Mouse (Mus musculus): ENCODE data around the gene Slc2a2. TPM values are rescaled to one million over a fixed set of nuclear protein-coding genes. Genes with fewer than 3 reads are reported as not detected.
"Not testable (repeated sequence)": the region's sequence is repeated elsewhere in the genome, so short reads cannot be mapped to it uniquely, and the experiment has no call there.

The Slc2a2 gene
- total RNA-seq, 2 experiments from 2014 or later = not detected

DNA sequence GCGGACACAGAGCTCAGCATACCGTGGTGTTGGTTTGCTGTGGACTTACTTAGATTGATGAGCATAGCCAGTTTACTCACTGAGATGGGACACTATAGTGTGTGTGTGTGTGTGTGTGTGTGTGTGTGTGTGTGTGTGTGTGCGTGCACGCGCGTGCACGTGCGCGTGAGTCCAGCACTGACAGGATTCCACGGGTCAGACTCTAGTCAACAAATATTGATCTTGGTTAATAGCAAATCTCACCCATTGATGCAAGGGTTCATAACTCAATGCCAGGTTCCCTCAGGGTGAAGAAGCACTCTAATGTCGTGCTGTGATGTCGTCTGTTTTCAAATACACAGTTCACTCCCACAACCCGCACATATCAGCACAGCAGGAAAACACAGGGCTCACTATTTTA, 27.5 kb downstream of the Slc2a2 start:
- no peak for DNase-seq
- intact Hi-C loops (cut with DNase I) = no loop called here

DNA sequence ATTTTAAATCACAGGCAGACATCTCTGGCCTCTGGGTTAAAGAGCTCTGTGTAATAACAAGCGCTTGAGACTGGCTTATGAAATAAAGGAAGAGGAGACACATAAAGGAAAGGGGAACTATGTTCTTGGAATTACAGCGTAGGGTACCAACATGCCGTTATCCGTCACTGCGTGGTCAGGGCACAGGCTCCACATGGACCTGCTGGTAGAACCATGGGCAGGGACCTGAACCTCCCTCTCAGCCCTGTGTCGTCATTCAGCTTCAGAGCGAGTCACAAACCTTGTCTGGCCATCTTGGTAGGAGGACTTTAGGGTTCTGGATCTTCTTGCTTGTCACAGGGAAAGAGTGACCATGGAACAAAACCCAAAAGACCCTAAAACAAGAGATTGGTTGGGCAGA, 28.7 kb downstream of the Slc2a2 start:
- intact Hi-C loops (cut with DNase I) = no loop called here
- no peak for DNase-seq

DNA sequence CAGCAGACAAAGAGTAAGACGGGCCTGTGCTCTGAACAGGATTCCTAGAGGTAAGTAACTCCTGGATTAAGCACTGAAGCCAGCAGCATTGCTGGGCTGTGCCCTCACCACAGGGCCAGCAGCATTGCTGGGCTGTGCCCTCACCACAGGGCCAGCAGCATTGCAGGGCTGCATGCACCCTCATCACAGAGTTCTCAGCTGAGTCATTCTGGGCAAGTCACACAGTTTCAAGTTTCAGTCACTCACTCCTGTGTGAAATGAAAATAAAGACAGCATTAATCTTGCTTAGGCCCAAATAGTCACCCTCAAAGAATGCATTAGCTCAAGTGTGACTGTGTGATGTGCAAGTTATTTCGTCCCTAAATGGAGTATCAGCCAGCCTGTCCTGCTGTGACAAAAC, 37.0 kb downstream of the Slc2a2 start:
- DNase-seq = no peak
- intact Hi-C loops (cut with DNase I) = no loop called here

DNA sequence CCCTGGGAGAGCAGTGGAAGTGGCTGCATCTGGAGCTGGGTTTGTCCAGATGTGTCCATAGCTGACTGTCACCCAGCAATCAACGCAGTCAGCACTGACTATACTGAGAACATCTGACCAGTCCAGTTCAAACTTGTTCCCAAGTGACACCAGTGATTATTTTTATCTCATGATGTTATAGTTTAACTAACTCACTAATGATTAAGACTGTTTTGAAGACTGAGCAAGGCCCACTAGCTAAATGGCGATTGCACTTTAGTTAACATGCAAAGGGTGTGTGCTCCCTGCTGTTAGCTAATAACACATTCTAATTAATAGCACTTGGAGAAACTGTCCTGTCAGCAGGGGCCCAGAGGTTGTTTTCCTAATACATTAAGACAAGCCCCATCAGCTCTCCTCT, 39.3 kb downstream of the Slc2a2 start:
- DNase-seq = no peak
- intact Hi-C loops (cut with DNase I) = no loop called here

DNA sequence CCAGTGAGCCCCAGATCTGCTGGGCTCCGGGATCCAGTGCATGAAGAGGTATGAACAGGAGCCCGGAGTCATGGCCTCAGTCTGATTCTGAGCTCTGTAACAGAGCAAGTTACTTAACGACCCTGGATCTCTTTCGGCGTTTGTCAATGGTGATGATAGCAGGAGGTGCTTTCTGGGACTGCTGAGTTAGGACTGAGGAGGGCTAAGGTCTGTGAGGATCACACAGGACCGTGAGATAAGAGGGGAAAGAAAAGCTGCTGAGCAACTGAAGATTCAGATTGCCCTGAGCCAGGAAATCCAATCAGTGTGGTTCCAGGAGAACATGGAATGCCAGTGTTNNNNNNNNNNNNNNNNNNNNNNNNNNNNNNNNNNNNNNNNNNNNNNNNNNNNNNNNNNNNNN, 42.6 kb downstream of the Slc2a2 start:
- intact Hi-C loops (cut with DNase I) = loop anchor here (5.0 to 10.0 kb wide), 3 partner anchors 33 to 576 kb away; no protein-coding TSS in a partner anchor
- no peak for DNase-seq

DNA sequence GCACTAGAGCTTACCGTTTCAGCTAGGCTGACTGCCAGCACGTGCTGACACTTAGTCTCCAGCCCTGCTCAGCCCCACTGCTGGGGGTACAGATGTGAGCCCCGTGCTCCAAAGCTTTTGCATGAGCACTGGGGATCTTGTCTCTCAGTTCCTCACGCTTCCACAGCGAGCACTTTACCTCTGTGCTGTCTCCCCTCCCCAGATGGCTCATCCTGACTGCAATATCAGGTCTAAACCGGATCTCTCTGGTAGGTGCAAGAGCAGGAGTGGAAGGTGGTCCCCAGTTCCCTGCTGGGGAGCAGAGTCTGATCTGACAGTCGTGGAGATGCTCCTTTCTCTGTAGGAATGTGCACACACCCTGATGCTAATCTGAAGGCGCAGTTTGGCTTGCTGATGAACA, 45.5 kb downstream of the Slc2a2 start:
- no peak for DNase-seq
- intact Hi-C loops (cut with DNase I) = loop anchor here (5.0 to 10.0 kb wide), 3 partner anchors 36 to 578 kb away; no protein-coding TSS in a partner anchor

DNA sequence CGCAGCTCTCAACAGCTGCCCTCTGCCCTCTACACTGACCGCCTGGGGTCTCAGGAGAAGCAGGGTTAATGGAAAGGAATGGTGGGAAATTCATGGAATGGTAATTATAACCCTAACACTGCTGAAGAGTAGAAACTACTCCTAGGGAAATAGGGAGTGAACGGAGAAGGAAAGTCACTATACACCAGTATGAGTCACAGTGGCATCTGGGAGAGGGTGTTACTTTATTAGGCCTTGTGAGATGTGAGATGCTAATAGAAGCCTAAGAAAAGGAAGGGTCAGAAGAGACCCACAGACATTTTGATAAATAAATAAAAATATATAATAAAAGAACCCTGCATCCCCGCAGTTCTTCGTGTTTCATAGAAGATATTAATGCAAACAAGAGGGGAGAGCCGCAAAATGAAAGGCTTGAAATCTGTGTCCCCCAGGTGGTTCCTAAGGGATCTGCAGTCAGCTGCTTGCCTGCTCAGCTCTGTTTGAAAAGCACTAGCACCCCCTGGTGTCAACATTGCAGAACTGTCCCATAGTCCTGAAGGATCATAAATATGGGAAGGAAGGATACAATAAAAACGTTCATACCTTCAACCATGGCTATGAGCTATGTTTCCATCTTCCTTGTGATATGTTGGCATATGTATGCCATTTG, 48.3 kb downstream of the Slc2a2 start:
- DNase-seq = peak in 1 of 2 experiments; percentile 61
- intact Hi-C loops (cut with DNase I) = loop anchor here (10.0 kb wide), 2 partner anchors 181 to 581 kb away; no protein-coding TSS in a partner anchor

DNA sequence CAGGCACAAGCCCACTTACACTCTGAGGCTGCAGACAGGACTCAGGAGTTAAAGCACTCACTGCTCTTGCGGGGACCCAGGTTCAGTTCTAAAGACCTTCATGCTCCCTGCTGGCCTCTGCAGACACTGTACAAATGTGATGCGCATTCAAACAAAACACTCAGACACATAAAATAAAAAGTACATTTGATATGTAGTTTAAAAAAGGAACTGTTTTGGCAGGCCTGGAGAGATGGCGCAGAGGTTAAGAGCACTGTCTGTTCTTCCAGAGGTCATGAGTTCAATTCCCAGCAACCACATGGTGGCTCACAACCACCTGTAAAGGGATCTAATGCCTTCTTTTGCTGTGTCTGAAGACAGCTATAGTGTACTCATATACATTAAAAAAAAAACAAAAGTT, 50.4 kb downstream of the Slc2a2 start:
- intact Hi-C loops (cut with DNase I) = loop anchor here (10.0 kb wide), 2 partner anchors 183 to 583 kb away; no protein-coding TSS in a partner anchor
- DNase-seq = no peak

DNA sequence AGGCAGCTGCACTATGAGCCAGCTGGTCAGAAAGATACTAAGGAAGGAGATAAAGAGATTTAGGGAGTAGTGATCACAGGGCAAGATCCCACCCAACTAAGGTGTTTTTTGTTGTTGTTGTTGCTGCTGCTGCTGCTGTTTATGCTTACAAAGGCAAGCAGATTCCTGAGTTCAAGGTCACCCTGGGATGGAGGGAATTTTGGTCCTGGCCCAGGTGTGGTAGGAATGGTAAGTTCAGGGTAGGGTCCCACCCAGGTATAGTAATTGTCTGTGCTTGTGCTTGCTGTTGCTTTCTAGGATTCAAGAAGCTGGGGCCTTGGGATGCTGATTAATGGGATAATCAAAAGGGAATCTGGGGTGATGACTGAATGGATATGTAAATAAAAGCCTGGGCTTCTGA, 51.3 kb downstream of the Slc2a2 start:
- intact Hi-C loops (cut with DNase I) = loop anchor here (10.0 kb wide), 2 partner anchors 184 to 584 kb away; no protein-coding TSS in a partner anchor
- DNase-seq = no peak

DNA sequence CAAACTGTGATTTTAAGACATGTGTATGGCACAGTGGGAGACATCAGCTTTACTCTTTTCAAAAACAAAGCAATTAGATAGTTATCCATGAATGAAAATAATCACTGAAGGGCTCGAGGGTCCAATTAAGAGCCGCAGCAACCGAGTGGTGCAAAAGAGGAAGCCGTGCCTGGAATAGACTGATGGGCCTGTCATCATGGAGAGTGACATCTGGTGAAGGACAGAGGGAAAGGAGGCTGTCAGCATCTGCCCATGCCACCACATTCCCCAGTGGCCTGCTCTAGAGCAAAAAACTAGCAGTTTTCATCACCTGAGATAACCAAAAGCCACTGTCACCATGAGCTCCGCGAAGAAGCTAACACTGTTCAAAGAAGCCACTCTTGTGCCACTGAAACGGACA, 57.8 kb downstream of the Slc2a2 start:
- intact Hi-C loops (cut with DNase I) = no loop called here
- DNase-seq = no peak

DNA sequence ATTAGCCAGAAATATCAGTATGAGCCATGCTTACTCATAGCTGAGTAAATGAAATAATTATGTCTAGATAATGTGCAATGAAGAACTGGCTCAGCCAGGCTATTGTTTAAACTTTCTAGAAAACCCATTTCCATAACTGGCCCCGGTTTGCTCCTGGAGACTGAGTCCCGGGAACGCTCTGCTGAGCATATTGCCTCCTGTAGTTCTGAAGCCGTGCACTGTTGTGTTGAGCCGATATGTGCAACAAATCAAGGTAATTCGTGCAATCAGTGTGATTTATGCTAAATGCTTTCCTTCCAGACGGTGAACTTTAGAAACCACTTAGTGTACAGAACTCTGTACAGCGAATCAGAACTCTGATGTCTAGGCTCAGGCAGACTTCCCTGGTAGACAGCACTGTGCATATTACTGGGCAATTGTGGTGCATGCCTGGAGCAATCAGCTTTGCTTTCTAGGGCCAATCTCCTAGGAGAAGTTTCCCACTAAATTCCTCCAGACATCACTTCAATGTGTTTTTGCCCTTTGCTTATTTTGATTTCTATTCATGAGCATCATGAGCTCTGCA, 63.6 kb downstream of the Slc2a2 start:
- no peak for DNase-seq
- intact Hi-C loops (cut with DNase I) = no loop called here

DNA sequence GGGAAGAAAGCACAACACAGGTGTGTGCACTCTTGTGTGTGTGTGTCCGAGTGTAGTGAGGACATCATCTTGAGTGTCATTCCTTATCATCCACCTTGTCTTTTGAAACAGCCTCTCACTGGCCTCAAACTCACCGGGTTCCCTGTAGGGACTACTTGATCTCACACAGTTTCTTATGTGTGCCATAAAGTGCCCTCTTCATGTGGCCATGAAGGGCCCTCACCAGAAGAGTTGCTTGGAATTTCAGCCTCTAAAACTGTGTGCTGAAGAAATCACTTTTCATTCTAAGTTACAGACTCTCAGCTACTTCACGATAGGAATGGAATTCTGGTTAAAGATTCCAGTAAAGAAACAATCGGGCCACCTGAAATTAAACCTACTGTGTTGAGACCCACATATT, 69.2 kb downstream of the Slc2a2 start:
- intact Hi-C loops (cut with DNase I) = no loop called here
- no peak for DNase-seq

DNA sequence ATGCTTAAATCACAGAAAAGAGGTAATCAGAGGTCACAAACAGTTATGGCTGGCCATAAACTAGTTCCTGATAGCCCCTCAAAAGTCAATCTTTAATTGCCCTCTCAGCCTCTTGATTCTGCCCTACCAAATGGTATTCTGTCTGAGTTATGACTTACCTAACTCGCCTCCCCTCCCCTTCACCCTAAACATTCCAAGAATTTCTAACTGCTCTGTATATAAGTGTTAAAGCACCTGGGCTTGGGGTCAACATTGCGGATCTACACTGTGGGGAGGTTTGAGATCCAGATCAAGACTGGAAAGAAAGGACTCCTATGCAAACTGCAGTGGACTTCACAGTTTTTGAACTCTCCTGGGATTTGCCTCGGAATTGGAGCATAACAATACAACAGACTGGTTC, 70.5 kb downstream of the Slc2a2 start:
- intact Hi-C loops (cut with DNase I) = no loop called here
- DNase-seq = no peak

DNA sequence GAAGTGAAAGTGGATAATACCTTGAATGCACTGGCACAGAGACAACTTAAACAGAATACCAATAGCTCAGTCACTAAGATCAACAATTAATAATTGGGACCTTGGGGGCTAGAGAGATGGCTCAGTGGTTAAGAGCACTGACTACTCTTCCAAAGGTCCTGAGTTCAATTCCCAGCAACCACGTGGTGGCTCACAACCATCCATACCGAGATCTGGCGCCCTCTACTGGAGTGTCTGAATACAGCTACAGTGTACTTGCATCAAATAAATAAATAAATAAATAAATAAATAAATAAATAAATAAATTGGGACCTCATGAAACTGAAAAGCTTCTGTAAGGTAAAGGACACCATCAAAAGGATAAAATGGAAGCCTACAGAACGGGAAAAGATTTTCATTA, 75.2 kb downstream of the Slc2a2 start:
- intact Hi-C loops (cut with DNase I); DNase-seq: not testable (repeated sequence)

DNA sequence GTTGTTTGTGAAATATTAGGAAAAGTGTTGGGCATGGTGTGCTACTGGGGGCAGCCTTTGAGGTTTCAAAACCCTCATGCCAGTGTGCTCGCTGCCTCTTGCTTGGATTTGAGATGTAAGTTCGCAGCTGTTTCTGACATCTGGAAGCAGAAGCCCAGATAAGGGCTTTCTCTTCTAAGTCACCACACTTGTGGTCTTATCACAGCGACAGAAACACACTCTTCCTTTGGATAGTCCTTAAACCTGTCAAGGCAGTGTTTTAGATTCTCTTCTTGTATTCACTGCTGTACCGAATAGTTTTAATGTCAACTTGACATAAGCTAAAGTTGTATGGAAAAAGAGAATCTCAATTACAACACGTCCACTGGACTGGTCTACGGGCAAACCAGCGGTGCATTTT, 77.7 kb downstream of the Slc2a2 start:
- DNase-seq = no peak

DNA sequence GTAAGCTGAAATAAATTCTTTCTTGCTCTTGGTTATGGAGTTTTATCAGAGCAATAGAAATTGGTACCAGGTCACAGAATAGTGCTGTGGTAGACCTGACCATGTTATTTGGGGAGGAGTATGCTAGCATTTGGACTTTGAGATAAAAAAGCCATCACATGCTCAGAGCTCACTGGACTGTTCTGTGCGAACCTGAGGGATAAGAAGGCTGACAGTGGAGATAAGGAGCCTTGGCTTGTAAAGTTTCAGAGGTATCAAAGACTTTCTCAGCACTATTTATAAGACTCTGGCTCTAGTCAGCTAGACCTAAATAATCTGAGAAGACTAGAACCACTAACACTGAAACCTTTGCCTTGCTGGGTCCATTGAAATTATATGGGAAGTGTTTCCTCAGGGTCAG, 78.3 kb downstream of the Slc2a2 start:
- intact Hi-C loops (cut with DNase I) = no loop called here
- no peak for DNase-seq

More for the DNA sequence above, 77.7 kb downstream of the Slc2a2 start:
- intact Hi-C loops (cut with DNase I) = no loop called here

DNA sequence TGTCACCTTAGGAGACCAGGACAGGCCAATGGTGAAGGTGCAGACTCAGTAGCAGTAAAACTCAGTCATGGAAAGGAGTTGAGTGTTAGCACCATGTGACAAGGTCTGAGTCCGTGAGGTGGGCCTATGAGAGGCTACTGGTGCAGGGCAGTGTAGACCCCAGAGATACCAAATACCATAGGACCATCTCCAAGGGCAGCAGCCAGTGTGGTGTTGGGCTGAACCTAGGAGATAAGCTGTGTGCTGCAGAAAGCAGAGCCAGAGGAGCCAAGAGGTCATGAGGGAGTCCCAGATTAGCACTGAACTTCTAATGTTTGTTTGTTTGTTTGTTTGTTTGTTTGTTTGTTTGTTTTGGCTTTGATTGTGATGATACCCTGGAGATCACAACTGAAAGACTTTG, 78.8 kb downstream of the Slc2a2 start:
- intact Hi-C loops (cut with DNase I) = no loop called here
- no peak for DNase-seq

DNA sequence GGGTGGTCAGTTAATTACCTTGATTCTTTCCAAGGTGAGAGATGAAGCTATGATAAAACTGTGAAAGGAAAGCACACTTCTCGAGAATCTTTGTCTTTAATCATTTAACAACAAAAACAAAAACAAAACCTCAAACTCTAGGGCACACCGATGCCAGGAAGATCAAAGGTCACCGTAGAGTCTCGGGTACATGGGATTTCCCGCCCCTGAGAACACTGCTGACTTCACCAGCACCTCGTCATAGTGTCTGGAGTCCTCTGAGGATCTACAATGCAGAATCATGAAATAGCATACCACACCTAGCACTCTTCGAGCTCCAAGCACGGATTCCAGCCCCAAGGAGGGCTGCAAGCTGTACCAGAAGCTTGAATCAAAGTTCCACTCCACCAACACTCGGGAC, 82.8 kb downstream of the Slc2a2 start:
- no peak for DNase-seq
- intact Hi-C loops (cut with DNase I) = no loop called here

Measured in gastrocnemius, postnatal 36 days (tissue).